Mouse (Mus musculus): ENCODE results near the gene Timm10. TPM values are rescaled to one million over a fixed set of nuclear protein-coding genes. Genes with fewer than 3 reads are reported as not detected.

The Timm10 gene
- polyA plus RNA-seq, 1 experiment from 2014 or later, result 36.9 TPM

DNA sequence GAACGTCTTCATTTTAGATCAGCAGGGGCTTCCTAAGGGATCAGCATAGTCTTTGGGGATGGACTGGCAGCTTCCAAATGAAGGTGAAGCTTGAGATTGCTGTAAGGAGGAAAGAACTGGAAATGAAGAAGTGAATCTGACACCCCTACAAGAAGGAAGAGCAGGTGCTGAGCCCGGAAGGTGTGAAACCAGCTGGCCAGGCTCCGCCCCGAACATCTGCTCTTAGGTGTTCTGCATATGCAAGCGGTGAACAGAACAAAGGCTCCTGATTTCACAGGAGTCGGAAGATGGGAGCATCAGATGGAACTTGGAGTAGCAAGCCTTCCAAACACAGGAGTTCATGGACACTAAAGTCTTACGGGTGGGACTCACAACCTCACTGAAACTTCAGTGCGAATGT, 10.3 kb downstream of the Timm10 start:
- Histone ChIP-seq H3K4me2 (ENCODE audit: low read depth, low read length) (no peak overlapping the region), H3K27ac (ENCODE audit: low read length) (no peak overlapping the region), H3K9me3 (ENCODE audit: control insufficient read depth, low read length) (no peaks in the 10 kb centered on the region), H3K4me1 (replicated peaks; ENCODE audit: control insufficient read depth, insufficient read depth, low read length) (peaks cover 23% of the 10 kb centered on the region), H3K27me3 (ENCODE audit: control insufficient read depth, insufficient read depth, low read depth, low read length) (peaks cover 8% of the 10 kb centered on the region; the same call in 1 of the 2 replicates), H3K36me3 (ENCODE audit: control insufficient read depth, insufficient read depth, low read length) (no peaks in the 10 kb centered on the region), H3K4me3 (ENCODE audit: low read length) (no peak overlapping the region), H3K9ac (ENCODE audit: low read length) (no peak overlapping the region)
- ATAC-seq (ENCODE audit: low read depth), result no peak
- WGBS, result 48% methylated on average over 8 of the region's 8 CpGs

DNA sequence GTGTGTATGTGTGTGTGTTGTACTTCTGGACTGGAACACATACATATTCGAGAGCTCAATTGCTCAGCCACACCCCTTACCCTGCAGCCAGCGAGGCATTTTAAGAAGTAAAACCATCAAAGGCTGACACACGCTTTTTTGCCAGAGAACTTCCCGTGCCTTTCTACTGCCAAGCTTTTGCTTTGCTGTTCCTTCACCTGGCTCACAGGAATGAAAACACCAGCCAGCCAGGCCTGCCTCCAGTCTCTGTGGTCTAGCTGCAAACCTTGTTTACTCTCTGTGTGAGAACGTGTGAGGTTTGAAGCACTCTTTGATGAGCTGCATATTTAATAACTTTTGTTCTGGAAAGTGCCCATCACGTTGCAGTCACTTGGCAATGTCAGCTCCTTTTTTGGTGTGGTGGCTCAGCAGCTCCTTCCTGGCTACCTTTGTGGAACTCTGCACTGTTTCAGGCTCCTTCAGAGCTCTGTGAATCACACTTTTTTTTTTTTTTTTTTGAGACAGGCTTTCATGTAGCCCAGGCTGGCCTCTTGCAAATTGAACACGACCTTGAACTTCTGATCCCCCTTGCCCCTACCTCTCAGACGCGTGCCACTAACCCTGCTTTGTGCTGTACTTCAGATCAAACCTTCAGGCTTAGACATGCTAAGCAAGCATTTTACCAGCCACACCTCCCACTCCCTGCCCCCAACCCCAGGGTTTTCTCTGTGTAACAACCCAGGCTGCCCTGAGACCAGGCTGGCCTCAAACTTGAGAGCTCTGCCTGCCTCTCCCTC, 11.2 kb downstream of the Timm10 start:
- peaks cover 24% of the 10 kb centered on the region for H3K4me1 ChIP-seq (replicated peaks; ENCODE audit: control insufficient read depth, insufficient read depth, low read length)
- no peak overlapping the region for H3K4me3 ChIP-seq (ENCODE audit: low read length)
- ATAC-seq (ENCODE audit: low read depth), result no peak
- 25% methylated on average over 9 of the region's 9 CpGs for WGBS
- H3K9ac ChIP-seq (ENCODE audit: low read length), result no peak overlapping the region
- H3K27ac ChIP-seq (ENCODE audit: low read length), result no peak overlapping the region
- H3K36me3 ChIP-seq (ENCODE audit: control insufficient read depth, insufficient read depth, low read length), result no peaks in the 10 kb centered on the region
- peaks cover 8% of the 10 kb centered on the region; the same call in 1 of the 2 replicates for H3K27me3 ChIP-seq (ENCODE audit: control insufficient read depth, insufficient read depth, low read depth, low read length)
- 0 out of 2 replicates have a peak overlapping the region, but pooled peaks have one; percentile 97 for H3K4me2 ChIP-seq (ENCODE audit: low read depth, low read length)
- no peaks in the 10 kb centered on the region for H3K9me3 ChIP-seq (ENCODE audit: control insufficient read depth, low read length)

DNA sequence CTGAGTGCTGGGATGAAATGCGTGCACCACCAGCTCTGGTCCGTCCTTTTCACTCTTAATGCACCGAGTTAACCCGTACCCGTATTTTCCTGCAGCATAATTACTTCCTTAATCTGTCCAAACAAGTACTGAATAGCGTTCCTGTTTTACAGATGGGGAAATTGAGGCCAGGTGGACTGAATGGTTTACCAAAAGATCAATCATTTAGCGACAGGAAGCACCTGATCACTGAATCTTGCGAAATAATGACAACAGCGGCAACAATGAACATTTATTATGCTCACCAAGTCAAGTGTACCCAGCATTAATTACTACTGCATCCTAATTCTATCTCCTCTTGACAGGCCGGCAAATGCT, 11.8 kb downstream of the Timm10 start, which contains the start of gene Slc43a1:
Gene Slc43a1 (plus strand): TSS at position 258 of the 357 bp plus-strand sequence.
- H3K4me2 ChIP-seq (ENCODE audit: low read depth, low read length), result peak within 1 kb of the TSS; percentile 97
- peaks cover 8% of the 10 kb centered on the region; the same call in 1 of the 2 replicates for H3K27me3 ChIP-seq (ENCODE audit: control insufficient read depth, insufficient read depth, low read depth, low read length)
- H3K27ac ChIP-seq (ENCODE audit: low read length), result peak within 1 kb of the TSS; percentile 74
- peaks cover 24% of the 10 kb centered on the region for H3K4me1 ChIP-seq (replicated peaks; ENCODE audit: control insufficient read depth, insufficient read depth, low read length)
- no peak for ATAC-seq (ENCODE audit: low read depth)
- H3K9me3 ChIP-seq (ENCODE audit: control insufficient read depth, low read length), result no peaks in the 10 kb centered on the region
- WGBS, result 22% methylated on average over 10 of the region's 10 CpGs
- H3K9ac ChIP-seq (ENCODE audit: low read length), result peak within 1 kb of the TSS; percentile 75
- H3K36me3 ChIP-seq (ENCODE audit: control insufficient read depth, insufficient read depth, low read length), result no peaks in the 10 kb centered on the region
- H3K4me3 ChIP-seq (ENCODE audit: low read length), result peak within 1 kb of the TSS; percentile 65

DNA sequence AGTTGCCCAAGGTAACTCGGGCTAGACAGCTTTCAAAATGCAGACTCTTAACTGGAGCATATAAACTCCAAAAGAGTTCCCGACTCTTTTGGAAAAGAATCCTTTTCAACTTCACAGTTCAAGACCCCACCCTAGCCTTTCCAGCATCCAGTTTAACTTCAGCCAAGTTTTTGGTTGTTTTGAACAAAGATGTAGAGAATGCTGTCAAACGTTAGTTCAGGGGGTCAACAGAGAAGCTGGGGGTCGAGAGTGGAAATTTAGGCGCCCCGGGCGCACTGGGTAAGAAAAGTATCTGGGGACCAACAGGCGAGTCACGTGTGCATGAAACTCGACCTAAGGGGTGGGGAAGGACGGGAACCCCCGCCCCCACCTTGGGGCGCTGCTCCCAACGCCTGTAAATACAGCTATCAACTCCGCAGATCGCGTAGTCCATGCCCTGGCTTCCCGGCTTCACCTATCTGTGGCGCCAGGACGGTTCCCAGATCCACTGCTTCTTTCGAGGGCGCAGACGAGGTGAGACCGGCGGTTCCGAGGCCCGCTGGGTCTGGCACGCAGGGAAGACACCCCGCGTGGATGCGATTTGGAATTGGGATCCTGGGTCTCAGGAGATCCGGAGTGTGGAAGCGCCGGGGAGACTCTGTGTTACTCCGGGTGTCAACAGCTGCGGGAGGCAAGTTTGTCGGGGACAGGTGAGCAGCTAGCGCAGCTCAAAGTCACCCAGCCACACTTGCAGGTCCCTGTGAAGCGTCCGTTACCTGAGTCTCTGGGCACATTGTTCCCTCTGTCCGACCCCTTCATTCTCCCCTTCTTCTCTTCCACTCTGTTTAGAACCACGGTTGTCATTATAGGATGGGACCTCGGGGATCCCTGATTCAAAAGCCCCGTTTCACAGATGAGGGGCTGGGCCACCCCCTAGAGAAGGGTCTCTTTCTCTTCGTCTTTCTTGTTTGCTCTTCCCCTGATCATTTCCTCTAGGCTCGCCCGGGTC, 12.5 kb downstream of the Timm10 start:
- H3K4me2 ChIP-seq (ENCODE audit: low read depth, low read length), result peak overlapping the region; percentile 97
- H3K36me3 ChIP-seq (ENCODE audit: control insufficient read depth, insufficient read depth, low read length), result no peaks in the 10 kb centered on the region
- H3K4me1 ChIP-seq (replicated peaks; ENCODE audit: control insufficient read depth, insufficient read depth, low read length), result peaks cover 24% of the 10 kb centered on the region
- H3K27ac ChIP-seq (ENCODE audit: low read length), result peak overlapping the region; percentile 74
- peak overlapping the region; percentile 65 for H3K4me3 ChIP-seq (ENCODE audit: low read length)
- under 1% methylated on average over 47 of the region's 47 CpGs for WGBS
- H3K9ac ChIP-seq (ENCODE audit: low read length), result peak overlapping the region; percentile 75
- no peaks in the 10 kb centered on the region for H3K9me3 ChIP-seq (ENCODE audit: control insufficient read depth, low read length)
- peaks cover 8% of the 10 kb centered on the region; the same call in 1 of the 2 replicates for H3K27me3 ChIP-seq (ENCODE audit: control insufficient read depth, insufficient read depth, low read depth, low read length)
- peak; percentile 2; the same call in 1 of the 2 replicates for ATAC-seq (ENCODE audit: low read depth)

DNA sequence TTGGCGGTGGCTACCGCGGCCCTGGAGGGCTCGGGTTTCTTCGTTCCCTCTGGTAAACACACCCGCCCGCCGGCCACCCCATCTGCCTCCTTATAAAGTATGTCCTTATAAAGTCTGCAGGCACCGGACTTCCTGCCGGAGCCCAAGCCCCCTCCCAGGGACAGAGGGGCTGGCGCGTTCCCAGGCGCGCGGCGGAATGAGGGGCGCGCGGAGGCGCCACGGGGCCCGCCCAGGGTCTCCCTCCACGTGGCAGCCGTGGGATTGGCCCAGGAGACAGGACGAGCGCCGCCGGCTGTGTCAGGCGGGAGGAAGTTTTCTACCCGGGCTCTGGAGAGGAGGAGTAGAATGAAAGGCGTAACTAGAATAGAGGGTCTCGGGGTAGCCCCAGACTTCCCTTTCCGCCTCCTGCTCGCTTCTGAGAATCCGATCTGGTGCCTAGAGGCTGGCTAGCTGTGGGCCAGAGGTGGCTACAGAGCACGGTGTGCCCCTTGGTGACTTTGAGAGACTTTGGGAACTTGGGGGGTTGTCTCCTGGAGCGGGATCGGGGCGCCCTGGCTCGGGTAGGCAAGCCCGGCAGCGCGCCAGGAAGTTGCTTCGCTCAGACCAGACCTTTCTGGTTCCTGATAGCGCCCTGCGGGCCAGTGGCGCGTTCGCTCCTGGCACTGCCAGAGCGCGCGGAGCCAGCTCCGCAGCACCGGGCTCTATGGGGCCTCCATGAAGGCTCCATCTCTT, 13.4 kb downstream of the Timm10 start:
- H3K9ac ChIP-seq (ENCODE audit: low read length), result peak overlapping the region; percentile 75
- under 1% methylated on average over 54 of the region's 54 CpGs for WGBS
- peaks cover 8% of the 10 kb centered on the region; the same call in 1 of the 2 replicates for H3K27me3 ChIP-seq (ENCODE audit: control insufficient read depth, insufficient read depth, low read depth, low read length)
- H3K4me1 ChIP-seq (replicated peaks; ENCODE audit: control insufficient read depth, insufficient read depth, low read length), result peaks cover 24% of the 10 kb centered on the region
- H3K36me3 ChIP-seq (ENCODE audit: control insufficient read depth, insufficient read depth, low read length), result no peaks in the 10 kb centered on the region; the same call in 1 of the 2 replicates
- peak overlapping the region; percentile 97 for H3K4me2 ChIP-seq (ENCODE audit: low read depth, low read length)
- ATAC-seq (ENCODE audit: low read depth), result peak; percentile 94
- H3K9me3 ChIP-seq (ENCODE audit: control insufficient read depth, low read length), result no peaks in the 10 kb centered on the region
- H3K27ac ChIP-seq (ENCODE audit: low read length), result peak overlapping the region; percentile 90
- peak overlapping the region; percentile 65 for H3K4me3 ChIP-seq (ENCODE audit: low read length)

DNA sequence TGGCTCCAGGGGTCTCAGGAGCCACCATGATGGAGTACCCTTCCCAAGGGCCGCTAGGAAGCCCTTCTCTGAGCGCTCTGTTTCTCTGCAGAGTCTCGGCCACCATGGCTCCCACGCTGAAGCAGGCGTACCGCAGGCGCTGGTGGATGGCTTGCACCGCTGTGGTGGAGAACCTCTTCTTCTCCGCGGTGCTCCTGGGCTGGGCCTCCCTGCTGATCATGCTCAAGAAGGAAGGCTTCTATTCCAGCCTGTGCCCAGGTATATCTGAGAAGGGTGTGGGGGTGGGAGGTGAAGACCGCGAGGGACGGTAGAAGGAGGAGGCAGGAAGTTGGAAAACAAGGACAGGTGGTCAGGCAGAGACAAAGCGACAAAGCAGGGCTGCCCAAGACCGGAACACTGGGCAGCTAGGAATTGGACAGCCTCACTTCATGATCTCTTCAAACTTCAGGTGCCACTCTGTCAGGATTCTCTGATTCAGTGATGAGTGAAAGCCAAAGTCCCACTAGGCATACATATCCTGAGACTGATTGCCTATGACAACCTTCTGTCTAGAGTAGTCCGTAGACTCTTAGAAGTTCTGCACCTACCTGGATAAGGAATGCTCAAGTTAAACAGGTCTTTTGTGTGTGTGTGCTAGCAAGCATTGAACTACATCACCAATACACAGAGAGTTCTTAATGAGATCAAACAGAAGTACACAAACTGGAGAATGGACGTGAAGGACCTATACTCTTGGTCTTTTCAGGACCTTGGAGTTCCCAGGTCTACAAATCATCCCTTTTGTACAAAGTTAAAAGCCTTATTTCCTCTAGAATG, 14.2 kb downstream of the Timm10 start:
- Histone ChIP-seq H3K4me1 (replicated peaks; ENCODE audit: control insufficient read depth, insufficient read depth, low read length) (peaks cover 24% of the 10 kb centered on the region), H3K9ac (ENCODE audit: low read length) (peak overlapping the region; percentile 75), H3K9me3 (ENCODE audit: control insufficient read depth, low read length) (no peaks in the 10 kb centered on the region), H3K36me3 (ENCODE audit: control insufficient read depth, insufficient read depth, low read length) (no peaks in the 10 kb centered on the region; the same call in 1 of the 2 replicates), H3K27me3 (ENCODE audit: control insufficient read depth, insufficient read depth, low read depth, low read length) (peaks cover 8% of the 10 kb centered on the region; the same call in 1 of the 2 replicates), H3K4me3 (ENCODE audit: low read length) (peak overlapping the region; percentile 65), H3K27ac (ENCODE audit: low read length) (peak overlapping the region; percentile 90), H3K4me2 (ENCODE audit: low read depth, low read length) (peak overlapping the region; percentile 97)
- 3% methylated on average over 17 of the region's 17 CpGs for WGBS
- ATAC-seq (ENCODE audit: low read depth), result peak; percentile 16; the same call in 1 of the 2 replicates

DNA sequence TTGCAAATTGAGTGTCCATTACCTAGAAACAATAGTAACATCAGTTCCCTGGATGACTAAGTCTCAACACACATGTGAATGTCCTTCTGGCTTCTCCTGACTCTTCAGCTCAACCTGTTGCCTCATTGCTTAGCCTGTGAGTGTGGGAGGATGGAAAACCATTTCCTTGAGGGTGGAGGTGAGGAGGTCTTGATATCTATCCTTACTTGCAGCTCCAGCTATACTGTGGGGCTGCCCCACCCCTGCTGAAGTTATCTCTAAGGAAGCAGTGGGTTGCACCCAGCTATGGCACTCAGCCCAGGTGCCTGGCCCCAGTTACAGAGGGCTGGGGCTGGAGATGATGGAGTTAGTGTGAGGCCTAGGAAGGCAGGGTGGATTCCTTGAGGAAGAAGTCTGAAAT, 15.1 kb downstream of the Timm10 start:
- H3K36me3 ChIP-seq (ENCODE audit: control insufficient read depth, insufficient read depth, low read length), result no peaks in the 10 kb centered on the region; the same call in 1 of the 2 replicates
- H3K9ac ChIP-seq (ENCODE audit: low read length), result no peak overlapping the region
- H3K9me3 ChIP-seq (ENCODE audit: control insufficient read depth, low read length), result no peaks in the 10 kb centered on the region
- no peak for ATAC-seq (ENCODE audit: low read depth)
- no peak overlapping the region for H3K27ac ChIP-seq (ENCODE audit: low read length)
- no peak overlapping the region; the same call in 1 of the 2 replicates for H3K4me3 ChIP-seq (ENCODE audit: low read length)
- H3K4me1 ChIP-seq (replicated peaks; ENCODE audit: control insufficient read depth, insufficient read depth, low read length), result peaks cover 24% of the 10 kb centered on the region
- peak overlapping the region; percentile 97; the same call in 1 of the 2 replicates for H3K4me2 ChIP-seq (ENCODE audit: low read depth, low read length)
- H3K27me3 ChIP-seq (ENCODE audit: control insufficient read depth, insufficient read depth, low read depth, low read length), result peaks cover 8% of the 10 kb centered on the region; the same call in 1 of the 2 replicates

DNA sequence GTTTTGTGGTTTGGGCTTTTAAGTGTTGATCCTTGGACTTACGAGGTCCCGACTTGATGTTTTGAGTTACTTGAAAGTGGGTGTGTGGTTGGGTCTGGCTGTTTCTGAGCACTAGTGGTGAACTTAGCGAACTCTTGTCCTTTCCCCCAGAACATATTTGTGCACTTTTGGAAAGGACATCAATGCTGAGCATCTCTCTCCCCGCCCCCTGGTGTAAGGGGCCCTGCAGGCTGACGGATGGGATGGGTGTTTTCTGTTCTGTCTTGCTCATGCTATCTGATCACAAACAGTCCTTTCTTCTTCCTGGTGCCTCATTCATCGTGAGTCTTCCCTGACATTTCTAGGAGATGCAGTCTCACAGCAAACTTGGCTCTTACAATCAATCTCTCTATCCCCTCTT, 16.9 kb downstream of the Timm10 start:
- H3K4me1 ChIP-seq (replicated peaks; ENCODE audit: control insufficient read depth, insufficient read depth, low read length), result peaks cover 19% of the 10 kb centered on the region
- H3K9ac ChIP-seq (ENCODE audit: low read length), result no peak overlapping the region
- H3K36me3 ChIP-seq (ENCODE audit: control insufficient read depth, insufficient read depth, low read length), result no peaks in the 10 kb centered on the region; the same call in 1 of the 2 replicates
- no peak for ATAC-seq (ENCODE audit: low read depth)
- no peak overlapping the region for H3K4me3 ChIP-seq (ENCODE audit: low read length)
- WGBS, result 67% methylated on average over 6 of the region's 6 CpGs
- no peak overlapping the region for H3K27ac ChIP-seq (ENCODE audit: low read length)
- H3K27me3 ChIP-seq (ENCODE audit: control insufficient read depth, insufficient read depth, low read depth, low read length), result 0 out of 2 replicates have a peak, but pooled peaks cover 2% of the 10 kb centered on the region
- no peak overlapping the region for H3K4me2 ChIP-seq (ENCODE audit: low read depth, low read length)
- no peaks in the 10 kb centered on the region for H3K9me3 ChIP-seq (ENCODE audit: control insufficient read depth, low read length)
